Mouse (Mus musculus) bone marrow, adult 2 months (tissue): Measurements from ENCODE around the gene Nol4l.

Source experiments
- CTCF ChIP-seq: fragments of 200-500 bp; IDR thresholded peaks from 2 replicates; pipeline ENCODE4 v1.5.1; 2011; ENCODE audit warnings: low read length, control low read depth; ENCODE audit not compliant: control insufficient read depth, insufficient read depth
- POLR2A ChIP-seq: fragments of 200-500 bp; IDR thresholded peaks from 2 replicates; pipeline ENCODE4 v1.6.1; 2011; ENCODE audit warnings: low read depth, mild to moderate bottlenecking, control low read depth, low read length, borderline replicate concordance; ENCODE audit not compliant: control insufficient read depth

DNA sequence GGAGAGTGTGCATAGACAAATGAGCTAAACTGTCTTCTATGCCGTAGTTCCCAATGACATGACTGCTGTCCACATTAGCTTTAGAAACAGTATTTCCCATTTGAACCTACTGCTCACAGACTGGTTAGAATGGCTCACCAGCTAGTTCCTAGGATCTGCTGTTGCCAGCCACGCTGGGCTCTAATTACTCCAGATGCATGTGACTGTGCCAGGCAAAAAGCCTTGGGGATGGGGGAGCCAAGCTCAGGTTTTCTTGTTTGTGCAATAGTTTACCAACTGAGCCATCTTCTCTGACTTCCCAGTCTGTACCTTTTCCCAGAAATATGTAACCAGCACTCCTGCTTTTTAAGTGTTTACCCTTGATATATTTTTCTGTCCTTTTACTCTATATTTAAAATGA is 154.4 kb downstream of the Nol4l start:
- TF ChIP-seq CTCF (no peak), POLR2A (no peak)
